Mouse (Mus musculus): Measurements from ENCODE around the gene Rps6ka4.

Gene Rps6ka4

DNA sequence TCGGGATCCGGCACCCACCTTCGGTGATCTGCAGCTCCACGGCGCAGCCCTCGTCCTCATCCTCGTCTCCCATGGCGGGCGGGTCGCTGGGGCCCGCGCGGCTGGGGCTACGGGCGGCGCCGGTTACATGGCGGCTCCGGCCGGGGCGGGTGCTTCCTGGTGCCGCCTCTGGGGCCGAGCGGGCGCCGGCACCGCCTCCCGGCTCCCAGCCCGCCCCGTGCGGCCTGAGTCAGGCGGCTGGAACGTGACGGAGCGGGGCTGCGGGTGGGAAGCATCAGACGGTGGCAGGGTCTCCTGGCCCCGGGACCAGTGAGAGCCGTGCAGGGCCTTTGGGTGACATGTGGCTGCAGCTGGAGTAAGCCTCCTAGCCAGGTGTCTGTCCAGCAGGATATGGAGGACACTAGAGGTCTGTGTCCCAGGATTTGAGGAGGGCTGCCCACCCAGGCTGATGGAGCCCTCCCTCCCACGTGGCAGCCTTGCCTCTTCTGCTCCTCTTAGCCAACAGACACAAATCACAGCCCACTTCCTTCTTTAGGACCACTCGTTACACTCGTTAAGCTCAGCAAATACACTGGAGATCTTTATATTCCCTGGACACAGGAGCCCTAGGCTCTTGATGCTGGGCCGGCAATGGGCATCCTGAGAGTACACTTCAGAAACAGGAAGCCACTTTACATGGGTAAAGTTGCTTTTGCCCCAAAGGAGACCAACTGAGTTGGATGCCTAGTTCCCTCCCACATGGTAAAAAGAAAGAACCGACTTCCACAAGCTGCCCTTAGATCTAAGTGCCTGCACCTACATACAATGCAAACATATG, at the start of gene Rps6ka4:
Rps6ka4 (minus strand) TSS at position 162 of the 817 bp plus-strand sequence.
- DNase-seq (ENCODE audit: low spot score in 2 of 2) = peak; percentile 64 to 70

DNA sequence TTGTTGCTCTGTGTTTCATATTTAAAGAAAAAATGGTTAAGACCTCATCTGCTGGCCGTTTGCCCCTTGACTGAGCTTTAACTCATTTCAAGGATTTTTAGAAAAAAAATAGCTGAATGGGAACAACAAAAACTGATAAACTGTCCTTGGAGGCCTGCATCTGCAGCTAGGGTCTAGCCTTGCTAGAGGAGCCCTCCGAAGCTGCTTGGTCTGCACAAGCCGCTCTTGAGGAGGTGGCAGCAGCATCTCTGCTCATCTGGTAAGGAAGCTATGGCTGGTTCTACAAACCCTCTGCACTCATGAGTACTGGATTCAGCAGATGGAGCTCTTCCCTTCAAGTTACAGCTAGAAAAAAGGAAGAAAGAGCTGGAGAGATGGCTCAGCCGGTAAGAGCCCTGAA, 37.5 kb upstream of the Rps6ka4 start:
- no peak for DNase-seq (ENCODE audit: low spot score in 2 of 2)

DNA sequence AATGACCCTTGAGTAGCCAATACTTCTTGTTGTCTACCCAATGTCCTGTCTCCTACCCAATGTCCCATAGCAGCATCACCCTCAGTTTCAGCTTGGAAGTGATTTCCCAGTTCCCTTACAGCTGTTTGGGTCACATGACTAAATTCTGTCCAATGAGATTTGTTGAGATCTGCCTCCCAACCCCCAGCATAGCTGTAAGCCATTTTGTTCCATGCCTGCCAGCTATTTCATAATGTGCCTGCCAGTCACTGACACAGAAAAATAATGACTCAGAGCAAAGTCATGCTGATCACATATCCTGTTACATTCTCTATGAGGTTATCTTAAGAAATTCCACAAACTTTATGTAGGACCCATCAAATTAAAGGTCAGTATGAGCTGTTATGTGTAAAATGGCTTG, 36.4 kb upstream of the Rps6ka4 start:
- no peak for DNase-seq (ENCODE audit: low spot score in 2 of 2)

DNA sequence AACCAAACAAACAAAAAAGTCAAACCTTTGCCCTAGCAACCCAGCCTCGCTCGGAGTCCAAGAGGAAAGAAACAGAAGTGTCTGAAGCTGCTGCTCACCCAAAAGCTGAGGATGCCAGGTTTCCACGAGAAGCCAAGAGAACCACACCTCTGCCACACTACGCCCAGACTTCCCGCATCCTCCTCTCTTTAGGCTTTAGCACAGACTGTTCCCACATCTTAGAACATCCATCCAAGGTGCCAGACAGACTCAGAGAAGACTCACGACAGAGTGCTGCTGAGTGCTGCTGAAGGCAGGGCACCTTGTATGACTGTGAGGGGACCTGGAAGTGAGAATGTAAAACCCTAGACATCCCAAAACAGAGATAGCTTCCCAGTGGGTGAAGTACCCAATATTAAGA, 35.4 kb upstream of the Rps6ka4 start:
- no peak for DNase-seq (ENCODE audit: low spot score in 2 of 2)

DNA sequence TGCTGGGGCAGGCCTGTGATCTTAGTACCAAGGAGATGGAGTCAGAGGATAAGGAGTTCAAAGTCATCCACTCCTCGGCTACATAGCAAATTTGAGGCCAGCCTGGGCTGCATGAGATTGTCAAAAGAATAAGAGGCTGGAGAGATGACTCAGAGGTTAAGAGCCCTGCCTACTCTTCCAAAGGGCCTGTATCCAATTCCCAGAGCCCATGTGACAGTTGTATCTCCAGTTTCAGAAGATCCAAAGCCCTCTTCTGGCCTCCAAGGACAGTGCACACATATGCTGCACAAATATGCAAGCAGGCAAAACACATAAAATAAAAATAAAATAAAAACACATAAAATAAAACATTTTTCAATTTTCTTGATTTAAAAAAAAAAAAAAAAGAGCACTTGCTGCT, 33.8 kb upstream of the Rps6ka4 start:
- DNase-seq (ENCODE audit: low spot score in 2 of 2) = no peak

DNA sequence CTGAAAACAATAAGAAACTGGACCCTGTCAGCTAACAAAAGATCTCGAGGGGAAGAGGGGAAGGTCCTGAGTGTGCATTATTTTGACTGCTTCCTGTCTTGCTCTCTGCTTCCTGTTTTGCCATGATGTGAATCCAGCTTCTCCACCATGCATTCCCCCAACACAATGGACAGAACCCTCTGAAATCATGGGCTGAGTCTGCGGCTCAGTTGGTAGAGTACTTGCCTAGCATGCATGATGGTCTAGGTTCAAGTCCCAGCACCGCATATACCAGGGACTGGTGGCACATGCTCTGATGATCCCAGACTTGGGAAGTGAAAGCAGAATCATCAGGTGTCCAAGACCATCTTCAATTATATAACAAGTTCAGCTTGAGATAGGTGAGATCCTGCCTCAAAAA, 32.3 kb upstream of the Rps6ka4 start:
- DNase-seq (ENCODE audit: low spot score in 2 of 2) = no peak

DNA sequence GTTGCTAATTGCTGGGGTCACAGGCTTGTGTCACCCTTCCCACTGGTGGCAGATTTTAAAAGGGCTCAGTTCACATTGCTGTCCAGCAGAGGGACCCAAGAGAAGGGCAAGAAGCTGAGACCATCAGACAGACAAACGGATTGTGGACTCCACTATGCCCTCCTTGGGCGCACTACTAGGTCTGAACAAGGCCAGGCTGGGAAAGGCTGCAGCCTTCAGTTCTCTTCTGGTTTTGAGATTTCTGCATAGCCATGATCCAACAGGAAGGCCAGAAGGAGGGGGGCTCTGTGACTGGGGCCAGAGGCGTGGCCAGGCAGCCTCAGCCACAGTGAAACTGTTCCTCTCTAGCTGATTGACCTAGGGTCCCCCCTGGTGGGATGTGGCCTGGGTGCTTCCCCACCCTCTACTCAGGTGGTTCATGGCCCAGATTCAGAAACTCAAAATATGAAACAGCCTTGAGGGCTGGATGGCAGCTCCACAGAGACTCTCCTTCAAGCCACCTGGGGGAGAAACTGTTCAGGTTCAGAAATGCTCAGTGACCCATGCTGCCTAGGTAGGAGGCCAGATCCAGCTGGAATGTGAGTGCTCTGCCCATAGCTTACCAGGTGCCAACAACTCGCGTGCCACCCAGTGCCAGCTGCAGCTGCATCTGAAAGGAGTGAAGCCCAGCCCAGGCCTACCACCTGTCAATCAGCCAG, 31.3 kb upstream of the Rps6ka4 start:
- DNase-seq (ENCODE audit: low spot score in 2 of 2) = peak in 1 of 2 experiments; percentile 34

DNA sequence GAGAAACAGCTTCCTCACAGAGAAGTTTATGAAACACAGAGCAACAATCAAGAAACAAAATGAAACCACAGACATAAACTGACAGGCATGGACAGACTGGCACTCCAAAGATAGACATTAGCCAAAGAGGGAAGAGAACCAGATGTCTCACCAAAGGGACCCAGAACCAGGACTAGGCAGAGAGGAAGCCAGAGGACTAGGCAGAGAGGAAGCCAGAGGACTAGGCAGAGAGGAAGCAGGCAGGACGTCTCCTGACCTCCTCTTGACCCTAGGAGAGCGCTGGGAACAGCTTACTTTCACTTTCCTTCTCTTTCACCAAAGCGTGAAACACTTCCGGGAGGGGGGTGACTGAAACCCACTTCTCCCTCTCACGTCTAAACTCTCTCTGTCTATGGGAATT, 28.9 kb upstream of the Rps6ka4 start:
- DNase-seq (ENCODE audit: low spot score in 2 of 2) = peak; percentile 35 to 47

DNA sequence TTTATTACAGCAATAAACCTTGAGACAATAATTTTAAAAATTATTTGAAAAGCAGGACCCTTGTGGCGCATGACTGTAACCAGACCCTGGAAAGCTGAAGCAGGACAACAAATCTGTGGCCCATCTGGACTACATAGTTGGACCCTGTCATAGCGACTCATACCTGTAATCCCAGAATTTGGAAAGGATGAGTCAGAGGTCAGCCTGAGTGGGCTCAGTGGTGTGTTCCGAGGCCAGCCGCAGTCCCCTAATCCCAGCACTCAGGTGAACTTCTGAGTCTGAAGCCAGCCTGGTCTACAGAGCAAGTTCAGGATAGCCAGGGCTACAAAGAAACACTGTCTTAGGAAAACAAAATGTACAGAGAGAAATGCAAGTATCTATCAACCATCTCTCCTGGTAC, 21.0 kb upstream of the Rps6ka4 start:
- no peak for DNase-seq (ENCODE audit: low spot score in 2 of 2)

DNA sequence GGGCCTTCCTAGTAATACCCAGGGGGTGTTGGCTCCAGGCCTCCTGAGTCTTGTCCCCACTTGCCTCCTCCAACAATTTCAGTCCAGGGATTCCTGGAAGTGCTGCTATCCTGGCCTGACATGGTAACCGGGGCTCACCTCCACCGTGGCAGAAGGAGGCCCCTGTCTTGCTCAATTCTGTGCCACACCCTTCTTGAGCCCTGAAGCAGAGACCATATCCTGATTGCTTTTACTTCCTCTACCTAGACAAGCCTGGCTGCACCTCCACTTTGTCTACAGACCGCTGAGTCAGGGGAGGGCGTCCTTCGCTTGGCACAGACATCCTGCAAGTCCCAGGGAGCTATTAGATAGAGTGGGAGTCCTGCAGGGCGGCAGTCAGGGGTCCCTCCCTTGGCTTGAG, 20.3 kb upstream of the Rps6ka4 start:
- DNase-seq (ENCODE audit: low spot score in 2 of 2) = no peak

DNA sequence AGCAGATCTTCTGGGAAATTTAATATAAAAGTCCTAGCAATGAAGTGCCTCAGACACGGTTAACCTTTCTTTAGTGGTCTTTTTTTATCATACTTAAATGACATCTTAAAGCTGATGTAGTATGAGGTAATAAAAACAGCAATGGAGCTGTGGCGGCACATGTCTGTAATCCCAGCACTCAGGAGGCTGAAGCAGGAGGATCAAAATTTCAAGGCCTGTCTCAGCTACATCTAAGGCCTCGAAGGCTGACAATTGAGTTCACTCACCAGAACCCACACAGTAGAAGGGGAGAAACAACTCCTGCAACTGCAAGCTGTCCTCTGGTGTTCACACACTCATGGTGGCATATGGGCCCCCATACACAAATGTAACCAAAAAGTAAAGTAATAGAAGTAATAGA, 19.5 kb upstream of the Rps6ka4 start:
- no peak for DNase-seq (ENCODE audit: low spot score in 2 of 2)

DNA sequence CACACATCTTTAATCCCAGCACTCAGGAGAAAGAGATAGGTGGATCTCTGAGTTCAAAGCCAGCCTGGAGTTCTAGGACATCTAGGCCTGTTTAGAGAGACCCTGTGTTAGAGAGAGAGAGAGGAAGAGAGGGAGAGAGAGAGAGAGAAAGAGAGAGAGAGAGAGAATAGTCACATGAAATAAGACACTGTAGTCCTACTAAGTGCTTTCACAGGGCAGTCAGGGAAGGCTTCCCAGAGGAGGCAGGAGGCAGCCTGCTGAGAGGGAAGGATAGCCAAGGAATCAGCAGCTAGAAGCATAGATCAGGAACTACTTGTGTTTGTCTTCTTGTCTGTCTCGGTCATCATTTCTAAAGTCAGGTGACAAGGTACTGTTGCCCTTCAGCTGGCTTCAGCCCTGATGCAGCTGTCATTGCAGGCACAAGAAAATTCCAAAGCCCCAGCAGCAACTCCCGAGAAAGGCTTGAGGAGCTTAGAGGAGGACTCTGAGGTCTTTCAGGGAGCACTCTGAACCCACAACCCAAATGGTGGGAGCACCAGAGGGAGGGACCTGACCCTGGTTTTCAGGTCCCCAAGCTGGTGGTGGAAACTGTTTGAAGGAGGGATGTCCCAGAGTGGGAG, 18.7 kb upstream of the Rps6ka4 start:
- DNase-seq (ENCODE audit: low spot score in 2 of 2) = no peak

DNA sequence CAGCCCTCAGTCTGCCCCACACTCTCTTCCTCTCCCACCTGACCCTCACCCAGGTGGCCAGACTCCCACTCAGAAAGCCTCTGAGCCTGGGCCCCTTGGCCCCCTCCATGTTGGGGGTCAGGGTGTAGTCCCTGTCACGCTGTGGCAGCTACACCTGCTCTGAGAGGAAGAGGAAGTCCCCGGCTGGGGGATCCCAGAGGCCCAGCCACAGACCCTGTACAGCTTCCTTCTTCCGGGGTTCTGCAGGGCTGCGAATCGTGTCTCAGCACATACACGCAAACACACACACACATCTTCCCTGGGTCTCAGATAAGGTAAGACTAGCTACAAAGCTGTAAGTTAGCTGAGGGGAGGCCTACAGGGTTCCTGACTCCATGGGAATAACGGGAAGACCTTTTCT, 17.6 kb upstream of the Rps6ka4 start, which contains the start of gene Ccdc88b:
Ccdc88b (minus strand) TSS at position 181 of the 400 bp plus-strand sequence.
- no peak for DNase-seq (ENCODE audit: low spot score in 2 of 2)

DNA sequence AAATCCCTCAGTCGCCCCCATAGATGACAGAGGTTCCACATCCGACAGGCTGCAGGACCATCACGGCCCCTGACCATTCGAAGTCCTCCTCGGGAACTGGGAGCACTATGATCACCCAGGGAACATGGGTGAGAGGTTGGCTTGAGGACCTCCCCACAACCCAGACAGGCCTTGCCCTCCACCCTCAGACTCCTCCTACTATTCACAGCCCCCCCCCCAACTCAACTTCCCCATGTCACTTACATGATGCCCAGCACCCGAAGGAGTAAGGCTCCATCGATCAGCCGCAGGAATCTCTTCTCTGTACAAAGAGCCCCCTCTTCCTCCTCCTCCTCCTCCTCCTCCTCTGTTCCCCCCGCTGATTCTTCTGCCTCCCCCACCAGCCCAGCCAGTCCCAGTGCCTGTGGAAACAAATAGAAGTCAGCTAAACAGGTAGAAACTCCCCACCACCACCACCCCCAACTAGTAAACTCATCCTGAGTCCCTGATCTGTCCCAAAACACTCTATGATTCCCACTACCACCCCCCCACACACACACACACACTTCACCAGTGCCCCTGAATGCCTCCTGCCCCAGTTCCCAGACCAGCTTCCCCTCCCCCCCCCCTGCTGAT, 17.1 kb upstream of the Rps6ka4 start:
- no peak for DNase-seq (ENCODE audit: low spot score in 2 of 2)

DNA sequence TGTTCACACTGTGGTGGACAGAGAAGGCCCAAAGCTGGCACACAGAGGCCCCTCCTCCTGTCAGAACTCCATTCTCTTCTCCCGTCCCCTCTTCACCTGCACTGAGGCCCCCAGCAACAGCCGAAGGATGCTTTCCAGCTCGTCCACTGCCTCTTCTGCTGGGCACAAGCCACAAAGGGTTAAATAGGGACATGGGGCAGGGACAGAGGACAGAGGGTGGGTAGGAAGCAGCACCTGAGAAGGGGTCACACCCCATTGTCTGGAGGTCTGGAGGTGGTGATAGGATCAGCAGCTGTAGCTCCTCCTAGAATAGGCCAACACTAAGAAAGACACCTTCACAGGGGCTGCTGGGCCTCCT, 16.5 kb upstream of the Rps6ka4 start:
- no peak for DNase-seq (ENCODE audit: low spot score in 2 of 2)

DNA sequence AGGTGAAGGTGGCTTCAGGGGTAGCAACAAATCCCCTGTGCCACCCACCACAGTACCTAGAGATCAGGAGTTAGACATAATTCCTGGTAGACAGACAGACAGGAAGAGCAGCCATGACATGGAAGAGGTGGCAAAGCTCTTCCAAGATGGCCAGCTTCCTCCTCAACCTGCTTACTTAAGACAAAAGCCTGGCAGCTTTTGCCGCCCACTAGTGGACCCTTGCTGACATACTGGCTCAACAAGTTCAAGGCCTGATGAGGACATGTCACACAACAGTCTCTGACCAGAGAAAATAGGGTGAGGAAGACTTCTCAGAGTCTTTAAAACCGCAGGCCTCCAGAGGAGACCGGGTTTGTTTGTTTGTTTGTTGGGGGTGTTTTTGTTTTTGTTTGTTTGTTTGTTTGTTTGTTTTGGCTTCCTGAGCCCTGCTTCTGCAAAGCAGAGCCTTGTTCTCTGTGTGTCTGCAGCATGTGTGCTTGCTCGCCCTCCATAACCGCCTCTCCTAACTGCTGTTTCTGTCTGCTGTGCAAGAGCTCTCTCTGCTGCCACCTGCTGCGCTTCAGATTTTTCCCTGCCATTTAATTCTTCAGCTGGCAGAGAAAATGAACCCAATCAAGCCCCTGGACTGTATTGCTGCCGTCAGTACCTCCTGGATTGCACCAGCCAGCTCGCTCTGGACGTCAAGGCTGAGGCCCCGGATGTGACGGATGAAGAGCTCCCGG, 16.0 kb upstream of the Rps6ka4 start:
- DNase-seq (ENCODE audit: low spot score in 2 of 2) = peak in 1 of 2 experiments; percentile 12

DNA sequence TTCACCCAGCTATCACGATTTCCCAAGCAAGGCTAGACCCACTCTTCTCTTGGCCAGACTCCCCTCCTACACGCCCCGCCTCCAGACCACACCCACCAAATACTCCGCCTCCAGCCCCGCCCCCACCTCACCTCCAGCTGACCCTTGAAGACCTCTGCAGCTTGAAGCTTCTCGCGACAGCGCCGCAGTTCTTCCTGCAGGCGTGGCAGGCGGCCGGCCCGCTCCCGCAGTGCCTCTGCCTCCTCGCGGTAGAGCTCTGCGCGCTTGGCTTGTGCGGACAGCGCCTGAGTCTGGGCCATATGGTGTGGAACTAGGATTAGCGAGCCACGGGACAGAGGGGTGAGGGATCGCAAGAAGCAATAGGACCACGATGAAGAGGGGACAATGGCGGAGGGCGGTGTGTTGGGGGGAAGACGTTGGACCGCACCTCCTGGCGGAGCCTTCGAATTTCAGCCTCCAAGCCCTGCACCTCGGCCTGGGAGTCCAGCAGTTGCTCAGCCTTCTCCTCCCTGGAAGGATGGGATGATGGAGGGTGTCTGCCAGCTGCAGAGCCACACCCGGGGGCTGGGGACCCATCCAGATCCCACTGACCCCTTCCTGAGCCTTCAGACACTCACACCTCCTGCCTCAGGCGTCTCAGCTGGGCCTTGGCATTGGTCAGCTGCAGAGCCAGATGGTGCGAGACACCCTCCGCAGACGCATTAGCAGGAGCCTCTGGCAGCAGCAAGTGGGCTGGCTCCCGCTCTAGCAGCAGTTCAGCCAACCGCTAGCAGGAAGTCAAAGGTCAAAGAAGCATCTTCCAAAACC, 15.0 kb upstream of the Rps6ka4 start:
- no peak for DNase-seq (ENCODE audit: low spot score in 2 of 2)

DNA sequence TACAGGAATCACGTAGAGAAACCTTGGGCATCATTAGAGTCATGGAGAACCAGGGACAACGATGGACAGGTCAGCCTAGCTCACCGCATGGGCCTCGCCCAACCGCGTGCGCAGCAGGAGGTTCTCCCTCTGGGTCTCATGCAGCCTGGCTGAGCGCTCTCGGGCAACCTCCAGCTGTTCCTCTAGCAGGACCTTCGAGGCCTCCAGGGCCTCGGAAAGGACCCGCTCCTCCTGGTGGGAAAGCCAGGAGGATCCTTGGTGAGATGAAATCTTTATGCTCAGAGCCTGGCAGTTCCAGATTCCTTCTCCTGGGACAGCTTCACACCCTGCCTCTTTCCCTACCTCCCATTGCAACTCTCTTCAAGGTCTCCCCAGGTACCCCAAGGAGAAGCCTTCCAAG, 14.2 kb upstream of the Rps6ka4 start:
- no peak for DNase-seq (ENCODE audit: low spot score in 2 of 2)

DNA sequence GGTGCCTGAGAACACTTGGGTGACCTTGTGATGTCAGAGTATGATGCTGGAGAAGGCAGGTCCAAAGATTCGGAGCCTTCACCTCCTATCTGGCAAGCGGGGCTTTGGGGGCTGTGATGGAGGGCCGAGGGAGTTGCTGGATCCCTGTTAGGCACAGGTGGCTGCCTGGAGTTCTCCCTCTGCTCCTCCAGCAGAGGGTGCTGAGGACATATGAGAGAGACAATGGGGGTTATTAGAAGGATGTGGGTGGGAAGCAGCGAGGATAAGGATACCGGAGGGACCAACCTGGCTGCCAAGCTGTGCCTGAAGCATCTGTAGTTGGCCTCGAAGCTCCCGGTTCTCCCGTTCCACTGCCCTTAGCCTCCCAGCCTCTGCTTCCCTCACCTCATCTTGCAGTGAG, 13.5 kb upstream of the Rps6ka4 start:
- no peak for DNase-seq (ENCODE audit: low spot score in 2 of 2)

DNA sequence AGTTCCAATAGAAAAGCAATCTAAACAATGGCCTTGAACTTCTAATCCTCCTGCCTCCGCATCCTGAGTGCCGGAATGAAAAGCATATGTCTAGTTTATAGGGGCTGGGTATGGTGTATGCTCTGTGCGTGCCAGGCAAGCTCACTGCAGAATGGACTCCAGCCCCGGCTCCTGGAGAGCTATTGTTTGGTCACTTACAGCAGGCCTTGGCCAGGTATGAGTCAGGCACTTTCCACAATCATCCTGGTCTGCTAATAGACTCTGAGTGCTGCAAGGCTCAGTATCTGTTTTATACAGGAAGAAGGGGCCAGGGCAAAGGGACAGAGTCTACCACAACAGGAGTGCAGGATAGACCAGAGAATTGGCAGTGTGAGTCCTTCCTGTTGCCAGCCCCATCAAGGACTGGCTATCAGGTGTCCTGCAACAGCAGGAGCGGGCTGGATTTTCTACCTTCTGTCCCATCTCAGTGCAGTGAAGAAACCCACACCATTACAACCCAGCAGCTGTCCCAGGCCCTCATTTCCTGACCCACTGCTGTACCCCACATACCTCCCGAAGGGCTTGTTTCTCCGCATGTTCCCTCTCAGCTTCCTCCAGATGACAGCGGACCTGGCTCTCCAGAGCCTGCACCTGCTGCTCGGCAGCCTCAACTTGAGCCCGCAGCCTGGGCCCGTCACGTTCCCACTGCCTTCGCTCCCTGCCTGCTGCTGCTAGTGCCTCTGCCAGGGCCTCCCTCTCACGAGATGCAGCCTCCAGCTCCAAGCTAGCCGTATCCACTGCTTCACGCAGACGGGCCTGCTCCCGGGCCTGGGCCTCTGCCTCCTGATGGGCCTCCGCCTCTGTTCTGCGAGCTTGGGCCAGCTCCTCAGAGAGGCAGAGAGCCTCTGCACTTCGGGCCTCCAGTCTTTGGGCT, 12.2 kb upstream of the Rps6ka4 start:
- DNase-seq (ENCODE audit: low spot score in 2 of 2) = no peak

Data from urinary bladder, adult 18-20 months (tissue).